Mouse (Mus musculus): Measurements from ENCODE around the gene Scgb1c1. TPM values are rescaled to one million over a fixed set of nuclear protein-coding genes. Genes with fewer than 3 reads are reported as not detected.
A peak's percentile ranks its signal among the peaks of the same experiment; 100 is the strongest.

Gene Scgb1c1
- total RNA-seq, 1 experiment from 2014 or later: not detected

GRCm38 (mm10) chr7:140836243-140837115 is 8.9 kb upstream of the Scgb1c1 start:
- ATAC-seq (replicated peaks in 1 of 2; ENCODE audit: insufficient read depth in 1 of 2, low FRiP score in 2 of 2, low TSS enrichment in 1 of 2, low read depth in 1 of 2, poor library complexity in 2 of 2, severe bottlenecking in 2 of 2): no peak

- no peak for ATAC-seq (replicated peaks in 1 of 2; ENCODE audit: insufficient read depth in 1 of 2, low FRiP score in 2 of 2, low TSS enrichment in 1 of 2, low read depth in 1 of 2, poor library complexity in 2 of 2, severe bottlenecking in 2 of 2)
Observed at GRCm38 (mm10) chr7:140839556-140839955, 5.8 kb upstream of the Scgb1c1 start.

- ATAC-seq (replicated peaks in 1 of 2; ENCODE audit: insufficient read depth in 1 of 2, low FRiP score in 2 of 2, low TSS enrichment in 1 of 2, low read depth in 1 of 2, poor library complexity in 2 of 2, severe bottlenecking in 2 of 2): no peak
Observed at GRCm38 (mm10) chr7:140840750-140841735, 4.3 kb upstream of the Scgb1c1 start.

- no peak for ATAC-seq (replicated peaks in 1 of 2; ENCODE audit: insufficient read depth in 1 of 2, low FRiP score in 2 of 2, low TSS enrichment in 1 of 2, low read depth in 1 of 2, poor library complexity in 2 of 2, severe bottlenecking in 2 of 2)
Observed at GRCm38 (mm10) chr7:140843806-140844205, 1.5 kb upstream of the Scgb1c1 start.

- no peak for ATAC-seq (replicated peaks in 1 of 2; ENCODE audit: insufficient read depth in 1 of 2, low FRiP score in 2 of 2, low TSS enrichment in 1 of 2, low read depth in 1 of 2, poor library complexity in 2 of 2, severe bottlenecking in 2 of 2)
Observed at GRCm38 (mm10) chr7:140845683-140846082, 336 bp downstream of the Scgb1c1 start.

- no peak for ATAC-seq (replicated peaks in 1 of 2; ENCODE audit: insufficient read depth in 1 of 2, low FRiP score in 2 of 2, low TSS enrichment in 1 of 2, low read depth in 1 of 2, poor library complexity in 2 of 2, severe bottlenecking in 2 of 2)
Observed at GRCm38 (mm10) chr7:140846676-140847075, 1.3 kb downstream of the Scgb1c1 start.

- ATAC-seq (replicated peaks in 1 of 2; ENCODE audit: insufficient read depth in 1 of 2, low FRiP score in 2 of 2, low TSS enrichment in 1 of 2, low read depth in 1 of 2, poor library complexity in 2 of 2, severe bottlenecking in 2 of 2): no peak
Observed at GRCm38 (mm10) chr7:140847755-140848580, 2.6 kb downstream of the Scgb1c1 start, which contains the start of gene Odf3. Odf3 (plus strand) TSS chr7:140847805.

GRCm38 (mm10) chr7:140848591-140848990 is 3.2 kb downstream of the Scgb1c1 start:
- no peak for ATAC-seq (replicated peaks in 1 of 2; ENCODE audit: insufficient read depth in 1 of 2, low FRiP score in 2 of 2, low TSS enrichment in 1 of 2, low read depth in 1 of 2, poor library complexity in 2 of 2, severe bottlenecking in 2 of 2)

- no peak for ATAC-seq (replicated peaks in 1 of 2; ENCODE audit: insufficient read depth in 1 of 2, low FRiP score in 2 of 2, low TSS enrichment in 1 of 2, low read depth in 1 of 2, poor library complexity in 2 of 2, severe bottlenecking in 2 of 2)
Observed at GRCm38 (mm10) chr7:140851916-140852315, 6.6 kb downstream of the Scgb1c1 start.

GRCm38 (mm10) chr7:140853386-140853785 is 8.0 kb downstream of the Scgb1c1 start:
- ATAC-seq (replicated peaks in 1 of 2; ENCODE audit: insufficient read depth in 1 of 2, low FRiP score in 2 of 2, low TSS enrichment in 1 of 2, low read depth in 1 of 2, poor library complexity in 2 of 2, severe bottlenecking in 2 of 2): no peak

- ATAC-seq (replicated peaks in 1 of 2; ENCODE audit: insufficient read depth in 1 of 2, low FRiP score in 2 of 2, low TSS enrichment in 1 of 2, low read depth in 1 of 2, poor library complexity in 2 of 2, severe bottlenecking in 2 of 2): no peak
Observed at GRCm38 (mm10) chr7:140854483-140854882, 9.1 kb downstream of the Scgb1c1 start.

GRCm38 (mm10) chr7:140855181-140855580 is 9.8 kb downstream of the Scgb1c1 start:
- ATAC-seq (replicated peaks in 1 of 2; ENCODE audit: insufficient read depth in 1 of 2, low FRiP score in 2 of 2, low TSS enrichment in 1 of 2, low read depth in 1 of 2, poor library complexity in 2 of 2, severe bottlenecking in 2 of 2): no peak

GRCm38 (mm10) chr7:140855860-140856784 is 10.8 kb downstream of the Scgb1c1 start, which contains the start of gene Gm45785:
Gm45785 (minus strand) TSS chr7:140856331.
- ATAC-seq (replicated peaks in 1 of 2; ENCODE audit: insufficient read depth in 1 of 2, low FRiP score in 2 of 2, low TSS enrichment in 1 of 2, low read depth in 1 of 2, poor library complexity in 2 of 2, severe bottlenecking in 2 of 2): peak; percentile 57 to 61

GRCm38 (mm10) chr7:140856785-140857549 is 11.6 kb downstream of the Scgb1c1 start, which contains the start of gene Ric8a:
Ric8a (plus strand) TSS chr7:140856957.
- ATAC-seq (replicated peaks in 1 of 2; ENCODE audit: insufficient read depth in 1 of 2, low FRiP score in 2 of 2, low TSS enrichment in 1 of 2, low read depth in 1 of 2, poor library complexity in 2 of 2, severe bottlenecking in 2 of 2): peak; percentile 72 to 75
